Mouse (Mus musculus): ENCODE results near the gene Zbtb46.

Gene Zbtb46

GRCm38 (mm10) chr2:181401497-181401896, 57.7 kb downstream of the Zbtb46 start:
- no peak for DNase-seq (ENCODE audit: low read depth, low spot score)

GRCm38 (mm10) chr2:181397207-181397761, 61.9 kb downstream of the Zbtb46 start:
- no peak for DNase-seq (ENCODE audit: low read depth, low spot score)

GRCm38 (mm10) chr2:181394086-181394485, 65.1 kb downstream of the Zbtb46 start:
- no peak for DNase-seq (ENCODE audit: low read depth, low spot score)

- DNase-seq (ENCODE audit: low read depth, low spot score): peak; percentile 91
These were observed 66.5 kb downstream of the Zbtb46 start for GRCm38 (mm10) chr2:181392600-181393213.

GRCm38 (mm10) chr2:181391541-181391940, 67.7 kb downstream of the Zbtb46 start:
- DNase-seq (ENCODE audit: low read depth, low spot score): no peak

- DNase-seq (ENCODE audit: low read depth, low spot score): no peak
These were observed 68.2 kb downstream of the Zbtb46 start for GRCm38 (mm10) chr2:181391022-181391421.

- no peak for DNase-seq (ENCODE audit: low read depth, low spot score)
These were observed 68.9 kb downstream of the Zbtb46 start for GRCm38 (mm10) chr2:181390136-181390870.

- no peak for DNase-seq (ENCODE audit: low read depth, low spot score)
These were observed 72.5 kb downstream of the Zbtb46 start for GRCm38 (mm10) chr2:181386663-181387210.

GRCm38 (mm10) chr2:181385885-181386284, 73.3 kb downstream of the Zbtb46 start:
- no peak for DNase-seq (ENCODE audit: low read depth, low spot score)

GRCm38 (mm10) chr2:181384919-181385391, 74.3 kb downstream of the Zbtb46 start:
- no peak for DNase-seq (ENCODE audit: low read depth, low spot score)

- no peak for DNase-seq (ENCODE audit: low read depth, low spot score)
These were observed 74.8 kb downstream of the Zbtb46 start for GRCm38 (mm10) chr2:181384463-181384862.

- DNase-seq (ENCODE audit: low read depth, low spot score): peak; percentile 56
These were observed 77.5 kb downstream of the Zbtb46 start for GRCm38 (mm10) chr2:181381631-181382306.

- peak; percentile 85 for DNase-seq (ENCODE audit: low read depth, low spot score)
These were observed 78.1 kb downstream of the Zbtb46 start for GRCm38 (mm10) chr2:181381107-181381506.

- DNase-seq (ENCODE audit: low read depth, low spot score): no peak
These were observed 79.0 kb downstream of the Zbtb46 start for GRCm38 (mm10) chr2:181380251-181380650.

GRCm38 (mm10) chr2:181379778-181380177, 79.4 kb downstream of the Zbtb46 start, which contains the start of gene Lime1:
TSS of gene Lime1 (plus strand) at chr2:181380078.
- DNase-seq (ENCODE audit: low read depth, low spot score): no peak

GRCm38 (mm10) chr2:181378701-181379100, 80.5 kb downstream of the Zbtb46 start:
- DNase-seq (ENCODE audit: low read depth, low spot score): no peak

- DNase-seq (ENCODE audit: low read depth, low spot score): peak; percentile 55
These were observed 82.0 kb downstream of the Zbtb46 start for GRCm38 (mm10) chr2:181377230-181377629.

GRCm38 (mm10) chr2:181375787-181376186, 83.4 kb downstream of the Zbtb46 start:
- peak; percentile 83 for DNase-seq (ENCODE audit: low read depth, low spot score)

GRCm38 (mm10) chr2:181370001-181370400, 89.2 kb downstream of the Zbtb46 start:
- no peak for DNase-seq (ENCODE audit: low read depth, low spot score)

GRCm38 (mm10) chr2:181365655-181366075, 93.6 kb downstream of the Zbtb46 start:
- no peak for DNase-seq (ENCODE audit: low read depth, low spot score)

- peak; percentile 87 for DNase-seq (ENCODE audit: low read depth, low spot score)
These were observed 94.2 kb downstream of the Zbtb46 start, which contains the start of the genes Zgpat and Arfrp1 for GRCm38 (mm10) chr2:181364860-181365596. TSS of gene Zgpat (plus strand) at chr2:181364928. TSS of gene Arfrp1 (minus strand) at chr2:181365404.

Data from CD4-positive, CD25-positive, alpha-beta regulatory T cell, adult 2 months (primary cell).